Mouse (Mus musculus) macrophage (primary cell): ENCODE measurements around the gene Vat1. TPM values are rescaled to one million over a fixed set of nuclear protein-coding genes. Genes with fewer than 3 reads are reported as not detected.
"Not testable (repeated sequence)": the region's sequence is repeated elsewhere in the genome, so short reads cannot be mapped to it uniquely, and the experiment has no call there.

Experiments
- H3K27ac ChIP-seq: fragments of 350-480 bp; formaldehyde crosslinking; 2 replicates; pipeline ENCODE4 v1.9.0; 2021
- H3K36me3 ChIP-seq: fragments of 350-480 bp; formaldehyde crosslinking; 2 replicates; pipeline ENCODE4 v1.9.0; 2021; ENCODE audit errors: inconsistent target
- H3K4me3 ChIP-seq: fragments of 350-480 bp; formaldehyde crosslinking; 2 replicates; pipeline ENCODE4 v1.9.0; 2021; ENCODE audit errors: inconsistent target
- H3K79me2 ChIP-seq: fragments of 350-480 bp; formaldehyde crosslinking; 2 replicates; pipeline ENCODE4 v1.9.0; 2021; ENCODE audit errors: inconsistent target
- WGBS: methylation state at CpG from one replicate; pipeline ENCODE4 v1.1.7; 2026; ENCODE audit warnings: inconsistent platforms; ENCODE audit not compliant: missing documents; 5-methylcytosine and 5-hydroxymethylcytosine counted together
- polyA plus RNA-seq: library from polyadenylated mRNA; stranded (reverse); fragments of 250-400 nt; gene quantifications from 3 replicates; pipeline ENCODE4 v1.2.4, GENCODE M21; 2018; ENCODE audit warnings: inconsistent platforms

Vat1 gene
- polyA plus RNA-seq, 1 experiment from 2014 or later, result 709 TPM

DNA sequence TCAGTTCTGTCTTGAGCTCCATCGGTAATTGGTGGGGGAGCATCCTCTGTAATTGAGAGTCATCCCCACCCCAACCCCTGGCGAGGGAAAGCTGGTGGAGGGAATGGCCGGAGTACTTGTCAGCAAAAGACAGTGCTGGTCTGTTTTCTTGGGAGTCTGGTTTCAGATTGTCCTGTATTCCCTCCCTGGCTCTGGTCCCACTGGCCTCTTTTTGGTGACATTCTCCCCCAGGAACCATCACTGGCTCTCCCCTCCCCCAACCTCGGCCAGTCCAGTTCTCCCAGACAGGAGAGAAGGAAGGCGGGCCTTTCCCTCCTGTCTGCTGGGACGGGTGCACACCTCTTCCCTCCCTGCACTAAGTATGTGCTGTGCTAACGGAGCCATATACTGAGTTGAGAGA, 6.3 kb upstream of the Vat1 start:
- no peaks in the 10 kb centered on the region for H3K36me3 ChIP-seq
- no peak overlapping the region for H3K27ac ChIP-seq
- H3K79me2 ChIP-seq, result no peaks in the 10 kb centered on the region
- WGBS, result 90% methylated on average over 5 of the region's 7 CpGs
- H3K4me3 ChIP-seq, result no peak overlapping the region

DNA sequence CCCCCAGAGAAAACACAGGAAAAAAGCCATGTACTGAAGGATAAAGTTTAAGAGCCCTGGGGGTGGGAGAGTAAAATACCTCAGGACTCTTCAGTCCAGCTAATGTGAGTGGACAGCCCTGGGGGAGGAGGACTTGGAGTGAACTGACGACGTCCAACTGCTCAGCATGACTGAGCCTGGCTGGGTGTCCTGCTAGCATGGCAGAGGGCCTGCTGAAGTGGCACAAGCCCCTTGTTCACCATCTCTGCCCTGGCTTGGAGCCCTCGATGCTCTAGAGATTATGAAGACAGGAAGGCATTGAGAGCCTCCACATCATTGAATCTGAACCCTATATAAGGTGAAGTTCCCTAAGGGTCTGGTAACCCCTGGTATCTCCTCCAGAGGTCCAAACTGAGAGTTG, 5.9 kb upstream of the Vat1 start:
- Histone ChIP-seq H3K4me3 (no peak overlapping the region), H3K36me3 (no peaks in the 10 kb centered on the region), H3K27ac (no peak overlapping the region), H3K79me2 (no peaks in the 10 kb centered on the region)
- WGBS, result 87% methylated on average over 3 of the region's 3 CpGs

GRCm38 (mm10) chr11:101470206-101470605, 4.2 kb upstream of the Vat1 start:
- Histone ChIP-seq H3K27ac (no peak overlapping the region), H3K4me3 (no peak overlapping the region), H3K36me3 (no peaks in the 10 kb centered on the region), H3K79me2 (peaks cover 4% of the 10 kb centered on the region; the same call in 1 of the 2 replicates)
- WGBS, result 92% methylated on average over 7 of the region's 7 CpGs

DNA sequence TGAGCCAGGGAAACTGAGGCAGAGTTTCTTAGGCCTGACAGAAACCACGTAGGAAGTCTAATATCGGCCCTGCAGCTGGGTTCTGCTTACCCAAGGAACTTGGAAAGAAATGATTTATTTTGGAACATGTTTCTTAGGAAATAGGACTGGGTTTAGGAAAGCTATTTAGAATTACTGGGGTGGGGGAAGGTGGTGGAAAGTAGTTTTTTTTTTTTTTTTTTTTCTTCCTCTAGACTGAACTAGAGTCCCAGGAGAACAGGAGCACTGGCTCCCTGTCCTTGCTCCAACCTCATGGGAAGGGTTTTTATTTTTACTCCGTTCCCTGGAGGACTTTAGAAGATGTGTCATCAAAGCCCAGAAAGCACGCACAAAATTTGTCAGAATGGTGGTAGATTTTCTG, 3.1 kb upstream of the Vat1 start:
- Histone ChIP-seq H3K36me3 (no peaks in the 10 kb centered on the region), H3K4me3 (no peak overlapping the region), H3K27ac (no peak overlapping the region), H3K79me2 (peaks cover 14% of the 10 kb centered on the region)
- 82% methylated on average over 4 of the region's 4 CpGs for WGBS

DNA sequence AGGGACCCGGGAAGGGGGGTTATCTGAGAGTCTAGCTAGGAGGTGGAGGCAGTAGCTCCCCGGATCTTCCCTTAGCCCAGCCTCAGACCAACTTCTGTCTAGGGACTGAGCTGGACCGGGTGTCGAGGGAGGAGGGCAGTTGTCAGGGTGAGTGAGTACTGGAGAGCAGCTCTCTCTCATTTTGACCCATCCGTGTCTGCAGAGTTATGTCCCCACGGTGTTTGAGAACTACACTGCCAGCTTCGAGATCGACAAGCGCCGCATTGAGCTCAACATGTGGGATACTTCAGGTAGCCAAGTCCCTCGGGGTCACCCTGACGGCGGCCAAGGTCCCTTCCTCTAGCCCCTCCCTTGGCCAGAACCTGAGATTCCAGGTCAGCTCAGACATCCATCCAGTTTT, 2.7 kb upstream of the Vat1 start:
- 26% methylated on average over 10 of the region's 13 CpGs for WGBS
- Histone ChIP-seq H3K4me3 (peak overlapping the region; percentile 33), H3K36me3 (no peaks in the 10 kb centered on the region), H3K27ac (no peak overlapping the region), H3K79me2 (peaks cover 18% of the 10 kb centered on the region)

GRCm38 (mm10) chr11:101468263-101468688, 2.2 kb upstream of the Vat1 start:
- H3K79me2 ChIP-seq, result peaks cover 23% of the 10 kb centered on the region
- no peaks in the 10 kb centered on the region for H3K36me3 ChIP-seq
- H3K4me3 ChIP-seq, result peak overlapping the region; percentile 33
- H3K27ac ChIP-seq, result no peak overlapping the region
- WGBS, result 4% methylated on average over 30 of the region's 31 CpGs

- under 1% methylated on average over 46 of the region's 54 CpGs for WGBS
- no peaks in the 10 kb centered on the region for H3K36me3 ChIP-seq
- peaks cover 29% of the 10 kb centered on the region for H3K79me2 ChIP-seq
- no peak overlapping the region for H3K27ac ChIP-seq
- H3K4me3 ChIP-seq, result peak overlapping the region; percentile 49
These were observed 1.6 kb upstream of the Vat1 start for GRCm38 (mm10) chr11:101467477-101468262.

DNA sequence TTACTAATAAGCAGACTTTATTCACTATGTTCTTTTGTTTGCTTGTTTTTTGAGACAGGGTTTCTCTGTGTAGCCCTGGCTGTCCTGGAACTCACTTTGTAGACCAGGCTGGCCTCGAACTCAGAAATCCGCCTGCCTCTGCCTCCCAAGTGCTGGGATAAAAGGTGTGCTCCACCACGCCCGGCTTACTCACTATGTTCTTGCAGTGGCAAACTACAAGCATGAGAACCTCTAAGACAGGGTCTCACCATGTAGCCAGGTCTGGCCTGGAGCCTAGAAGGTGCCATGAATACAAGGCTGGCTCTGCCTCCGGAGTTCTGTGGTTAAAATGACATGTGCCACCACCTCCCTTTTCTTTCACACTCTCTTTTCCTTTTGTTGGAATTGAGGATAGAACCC, 521 bp upstream of the Vat1 start:
- not testable (repeated sequence) for H3K27ac ChIP-seq
- Histone ChIP-seq H3K4me3 (peak overlapping the region; percentile 16), H3K79me2 (peaks cover 40% of the 10 kb centered on the region), H3K36me3 (peaks cover 11% of the 10 kb centered on the region)
- 36% methylated on average over 4 of the region's 5 CpGs for WGBS

GRCm38 (mm10) chr11:101465101-101465868, 745 bp downstream of the Vat1 start:
- 2% methylated on average over 51 of the region's 51 CpGs for WGBS
- peaks cover 21% of the 10 kb centered on the region for H3K36me3 ChIP-seq
- peak overlapping the region; percentile 79 for H3K4me3 ChIP-seq
- peaks cover 53% of the 10 kb centered on the region for H3K79me2 ChIP-seq
- peak overlapping the region; percentile 88 for H3K27ac ChIP-seq

- WGBS, result 9% methylated on average over 11 of the region's 12 CpGs
- peak within 1 kb of the TSS; percentile 79 for H3K4me3 ChIP-seq
- H3K36me3 ChIP-seq, result peaks cover 29% of the 10 kb centered on the region
- H3K79me2 ChIP-seq, result peaks cover 61% of the 10 kb centered on the region
- H3K27ac ChIP-seq, result peak within 1 kb of the TSS; percentile 88
These were observed 1.6 kb downstream of the Vat1 start, which contains the start of gene Rnd2 for GRCm38 (mm10) chr11:101464211-101465100. Gene Rnd2 (plus strand): TSS chr11:101464999.

DNA sequence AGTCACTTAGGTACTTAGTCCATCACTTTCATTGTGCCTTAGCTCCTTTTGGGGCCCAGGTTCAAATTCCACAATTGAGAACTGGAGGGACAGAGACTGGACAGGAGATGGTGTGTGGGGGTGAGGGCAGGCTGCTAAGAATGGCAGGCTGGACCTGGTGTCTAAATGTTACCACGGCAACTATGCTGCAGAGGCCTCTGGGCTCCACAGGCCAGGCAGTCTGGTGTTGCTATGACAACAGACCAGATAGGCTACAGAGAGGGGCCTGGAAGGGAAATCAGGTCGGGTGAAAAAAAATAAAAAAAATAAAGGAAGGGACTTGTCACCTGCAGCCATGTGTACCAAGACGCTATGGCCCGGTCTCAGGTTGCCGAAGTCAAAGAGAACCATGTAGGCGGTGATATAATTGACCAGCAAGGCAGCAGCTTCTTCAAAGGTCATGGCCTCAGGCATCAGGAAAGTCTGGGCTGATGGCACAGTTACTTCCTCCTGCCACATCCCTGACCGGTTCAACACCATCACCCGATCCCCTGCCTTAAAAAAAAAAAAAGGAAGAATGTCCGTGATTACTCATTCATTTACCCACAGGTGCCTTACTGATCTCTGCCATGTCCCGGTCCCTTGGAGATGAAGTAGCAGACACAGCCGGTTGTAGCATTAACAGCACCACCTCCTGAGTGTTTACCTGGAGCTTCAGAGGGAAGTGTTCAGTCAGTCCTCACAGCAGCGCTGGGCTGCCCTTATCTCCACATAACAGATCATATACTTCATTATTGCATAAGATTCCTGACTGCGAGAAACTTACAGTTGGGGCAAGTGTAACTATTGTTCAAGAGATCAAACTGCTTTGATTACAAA, 3.2 kb downstream of the Vat1 start:
- Histone ChIP-seq H3K36me3 (peaks cover 45% of the 10 kb centered on the region), H3K79me2 (peaks cover 64% of the 10 kb centered on the region), H3K27ac (0 out of 2 replicates have a peak overlapping the region, but pooled peaks have one; percentile 88), H3K4me3 (peak overlapping the region; percentile 79; the same call in 1 of the 2 replicates)
- WGBS, result 16% methylated on average over 13 of the region's 13 CpGs

GRCm38 (mm10) chr11:101462141-101462540, 3.9 kb downstream of the Vat1 start:
- no peak overlapping the region for H3K4me3 ChIP-seq
- peaks cover 52% of the 10 kb centered on the region for H3K36me3 ChIP-seq
- 0 out of 2 replicates have a peak overlapping the region, but pooled peaks have one; percentile 5 for H3K27ac ChIP-seq
- 87% methylated on average over 14 of the region's 14 CpGs for WGBS
- peaks cover 69% of the 10 kb centered on the region for H3K79me2 ChIP-seq

DNA sequence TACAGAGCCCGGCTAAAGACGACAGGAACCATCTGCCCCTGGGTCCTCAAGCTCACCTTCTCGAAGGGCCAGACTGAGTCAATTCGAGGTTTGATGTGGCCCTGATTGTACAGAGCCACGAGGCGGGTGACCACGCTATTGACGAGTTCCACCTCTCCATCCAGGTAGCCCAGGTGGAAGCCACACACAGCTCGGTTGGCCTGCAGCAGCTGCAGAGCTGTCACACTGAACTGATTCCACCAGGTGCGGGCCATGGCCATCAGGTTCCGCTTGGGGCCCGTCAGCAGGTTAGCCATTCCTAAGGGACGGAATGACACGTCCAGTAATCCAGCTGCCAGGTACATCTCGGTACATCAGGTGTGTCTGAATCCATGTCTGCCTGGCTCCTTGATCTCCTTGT, 5.7 kb downstream of the Vat1 start:
- Histone ChIP-seq H3K36me3 (peaks cover 67% of the 10 kb centered on the region), H3K27ac (no peak overlapping the region), H3K4me3 (no peak overlapping the region), H3K79me2 (peaks cover 84% of the 10 kb centered on the region)
- 95% methylated on average over 15 of the region's 15 CpGs for WGBS
